Mouse (Mus musculus) brown adipose tissue, adult 24 weeks (tissue): Measurements from ENCODE around the gene Ugt1a5. TPM values are rescaled to one million over a fixed set of nuclear protein-coding genes. Genes with fewer than 3 reads are reported as not detected.

Source experiments
- H3K27ac ChIP-seq: fragments of 200-500 bp; replicated peaks from 2 replicates; pipeline ENCODE4 v1.5.1; 2012; ENCODE audit warnings: low read depth, mild to moderate bottlenecking, low read length
- H3K4me1 ChIP-seq: fragments of 200-500 bp; 2 replicates; pipeline ENCODE4 v1.6.1; 2012; ENCODE audit warnings: low read length, mixed read lengths; ENCODE audit not compliant: control insufficient read depth, insufficient read depth, insufficient read length
- H3K4me3 ChIP-seq: fragments of 200-500 bp; 2 replicates; pipeline ENCODE4 v1.5.1; 2012; ENCODE audit warnings: low read depth, mild to moderate bottlenecking, low read length, moderate library complexity; ENCODE audit not compliant: insufficient read depth
- polyA plus RNA-seq: library from polyadenylated mRNA; stranded (reverse); fragments of >200 nt; gene quantifications from 2 replicates; pipeline ENCODE4 v1.2.4, GENCODE M21; 2012; ENCODE audit not compliant: missing spikeins, insufficient read depth, insufficient read length

Ugt1a5 gene
- polyA plus RNA-seq, 1 experiment = 1.5 TPM

DNA sequence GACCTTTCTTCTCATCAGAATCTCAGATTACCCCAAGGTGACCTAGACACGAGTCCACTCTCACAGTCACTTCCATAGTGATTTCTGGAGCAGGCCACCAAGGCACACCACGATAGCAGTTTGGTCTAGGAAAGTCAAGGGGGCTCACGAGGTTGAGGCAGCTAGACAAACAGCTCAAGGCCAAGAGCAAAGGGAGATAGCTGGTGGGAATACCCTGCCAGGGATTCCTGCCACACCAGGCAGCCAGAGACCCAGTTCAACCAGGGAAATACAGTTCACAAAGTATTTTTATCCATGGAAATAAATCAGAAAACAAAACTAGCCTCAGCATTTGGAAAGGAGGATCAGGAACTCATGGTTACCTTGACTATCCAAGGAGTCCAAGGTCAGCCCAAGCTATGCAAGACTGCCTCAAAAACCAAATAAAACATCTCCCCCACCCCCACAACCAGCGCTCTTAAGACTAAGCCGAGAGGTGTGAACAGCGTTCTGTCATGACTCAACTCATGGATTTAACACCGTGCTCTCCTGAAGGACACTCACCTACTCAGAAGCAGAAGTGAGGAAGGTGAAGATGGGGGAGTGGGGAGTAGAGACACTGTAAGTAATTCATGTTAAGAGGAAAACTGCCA is 98.5 kb downstream of the Ugt1a5 start:
- Histone ChIP-seq H3K27ac (no peak overlapping the region), H3K4me3 (no peak overlapping the region), H3K4me1 (0 out of 2 replicates have a peak, but pooled peaks cover 2% of the 10 kb centered on the region)

DNA sequence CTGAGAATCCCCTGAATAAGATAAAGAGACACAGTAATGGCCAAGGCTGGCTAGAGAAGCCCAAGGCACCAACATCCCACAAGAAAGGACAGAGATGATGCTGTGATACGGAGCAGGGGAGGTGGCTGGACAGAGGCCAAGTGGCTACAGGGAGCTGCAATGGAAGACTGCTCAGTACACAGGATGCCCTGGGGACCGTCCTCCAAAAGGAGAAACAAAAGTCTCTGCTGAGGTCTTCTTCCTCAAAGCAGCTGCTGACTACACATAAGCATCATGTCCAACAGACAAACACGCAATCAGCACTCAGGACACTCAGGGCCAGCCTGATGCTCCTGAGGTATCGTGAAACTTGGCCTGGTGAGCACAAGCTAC is 99.0 kb downstream of the Ugt1a5 start:
- H3K4me1 ChIP-seq = 0 out of 2 replicates have a peak, but pooled peaks cover 2% of the 10 kb centered on the region
- no peak overlapping the region for H3K4me3 ChIP-seq
- no peak overlapping the region for H3K27ac ChIP-seq

DNA sequence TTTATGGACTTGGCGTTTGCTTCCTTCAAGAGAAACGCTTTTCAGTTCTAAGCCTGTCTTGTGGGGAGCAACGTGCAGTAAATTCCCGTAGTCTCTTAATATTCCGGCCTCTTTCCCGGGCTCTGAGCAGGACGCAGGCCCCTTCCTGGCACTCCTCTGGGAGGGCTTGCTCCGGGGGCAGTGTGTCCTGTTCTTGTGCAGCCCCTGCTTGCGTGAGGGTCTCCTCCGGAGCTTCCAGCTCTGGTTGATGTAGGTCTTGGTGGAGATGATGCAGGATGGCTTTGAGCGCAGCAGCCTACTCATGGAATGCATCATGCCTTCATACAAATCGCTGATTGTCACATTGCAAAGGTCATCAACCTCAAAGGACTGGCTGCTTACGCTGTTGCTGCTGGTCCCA is 100.3 kb downstream of the Ugt1a5 start:
- H3K4me1 ChIP-seq = no peaks in the 10 kb centered on the region
- H3K27ac ChIP-seq = no peak overlapping the region
- no peak overlapping the region for H3K4me3 ChIP-seq

DNA sequence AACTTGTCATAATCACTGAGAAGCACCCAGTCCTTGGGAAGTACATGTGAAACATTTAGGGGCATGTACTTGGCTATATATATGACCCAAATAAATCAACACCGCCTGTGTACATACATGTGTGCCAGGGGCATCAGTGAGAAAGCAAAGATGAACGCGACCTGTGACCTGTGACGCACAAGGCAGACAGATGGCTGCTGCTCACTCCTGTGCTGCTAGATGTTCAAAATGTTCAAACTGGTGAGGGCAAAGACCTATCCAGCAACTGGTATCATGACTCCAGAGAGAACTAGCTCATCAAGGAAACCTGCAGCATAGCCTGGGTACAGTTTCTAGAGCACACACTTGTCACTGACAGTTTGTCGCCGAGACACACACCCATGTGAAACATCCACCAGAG is 101.7 kb downstream of the Ugt1a5 start:
- Histone ChIP-seq H3K27ac (no peak overlapping the region), H3K4me3 (no peak overlapping the region), H3K4me1 (no peaks in the 10 kb centered on the region)

DNA sequence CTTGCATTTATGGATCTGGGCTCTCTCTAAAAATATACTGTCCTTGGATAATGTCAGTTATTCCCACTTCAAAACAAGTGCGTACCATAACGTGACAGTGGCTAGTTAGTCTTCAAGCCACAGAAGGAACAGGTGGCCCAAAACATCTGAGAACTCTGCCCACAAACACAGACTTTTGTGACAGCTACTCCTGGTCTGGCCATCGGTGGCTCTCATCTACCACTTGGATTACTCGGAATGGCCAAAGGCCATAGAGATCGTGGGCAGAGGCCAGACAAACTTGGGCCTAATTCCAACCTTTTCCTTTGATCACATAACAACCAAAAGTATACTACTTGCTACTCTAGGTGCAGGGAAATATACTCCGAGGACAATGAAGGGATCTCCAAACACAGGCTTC is 102.3 kb downstream of the Ugt1a5 start:
- H3K4me1 ChIP-seq = no peaks in the 10 kb centered on the region
- no peak overlapping the region for H3K27ac ChIP-seq
- H3K4me3 ChIP-seq = no peak overlapping the region

Other genes starting within 250 kb of the Ugt1a5 start
- 13.1 and 16.1 TPM in 2 replicates for gene Usp40, start 157.5 kb upstream of the Ugt1a5 start, polyA plus RNA-seq
- not detected in 2 replicates for gene Ugt1a10, start 110.6 kb upstream of the Ugt1a5 start, polyA plus RNA-seq
- not detected in 2 replicates for gene Ugt1a9, start 95.2 kb upstream of the Ugt1a5 start, polyA plus RNA-seq
- gene Ugt1a8, start 78.2 kb upstream of the Ugt1a5 start, polyA plus RNA-seq = not detected in 2 replicates
- 1.5 and 2.2 TPM in 2 replicates for gene Ugt1a7c, start 71.0 kb upstream of the Ugt1a5 start, polyA plus RNA-seq
- gene Ugt1a6b, start 62.8 kb upstream of the Ugt1a5 start, polyA plus RNA-seq = 5.0 and 5.9 TPM in 2 replicates
- gene Ugt1a6a, start 31.2 kb upstream of the Ugt1a5 start, polyA plus RNA-seq = 5.6 and 6.1 TPM in 2 replicates
- not detected in 2 replicates for gene Ugt1a2, start 34.6 kb downstream of the Ugt1a5 start, polyA plus RNA-seq
- 4.3 and 5.0 TPM in 2 replicates for gene Dnajb3, start 39.8 kb downstream of the Ugt1a5 start, polyA plus RNA-seq
- 0.95 TPM in 1 of 2 replicates, not detected in the other for gene Ugt1a1, start 45.9 kb downstream of the Ugt1a5 start, polyA plus RNA-seq
- gene Mroh2a, start 61.0 kb downstream of the Ugt1a5 start, polyA plus RNA-seq = not detected in 2 replicates
- gene Hjurp, start 111.6 kb downstream of the Ugt1a5 start, polyA plus RNA-seq = 10.3 and 11.1 TPM in 2 replicates
- gene Trpm8, start 111.6 kb downstream of the Ugt1a5 start, polyA plus RNA-seq = not detected in 2 replicates
- not detected in 2 replicates for gene Spp2, start 240.9 kb downstream of the Ugt1a5 start, polyA plus RNA-seq